Mouse (Mus musculus) intestine, embryonic 14.5 days (tissue): ENCODE measurements around the gene Gipc3. TPM values are rescaled to one million over a fixed set of nuclear protein-coding genes. Genes with fewer than 3 reads are reported as not detected.

Experiments
- ATAC-seq: fragments of 200-750 bp; cut with Nextera tagmentation; replicated peaks from 2 replicates; pipeline ENCODE4 v1.8.0; 2017; ENCODE audit warnings: low read depth, moderate number of reproducible peaks, moderate TSS enrichment, moderate library complexity; ENCODE audit not compliant: low FRiP score, low TSS enrichment
- DNase-seq: peaks from one replicate; pipeline ENCODE4 v3.0.0-alpha.2; 2018; ENCODE audit warnings: low spot score
- H3K27ac ChIP-seq: fragments of 300-500 bp; sonication (generic); 2 replicates; pipeline ENCODE4 v1.5.1; 2014; ENCODE audit warnings: low read depth, mild to moderate bottlenecking, control low read depth
- H3K27me3 ChIP-seq: fragments of 300-500 bp; sonication (generic); replicated peaks from 2 replicates; pipeline ENCODE4 v1.6.1; 2014; ENCODE audit warnings: low read length, control low read depth; ENCODE audit not compliant: control insufficient read depth, insufficient read depth
- H3K36me3 ChIP-seq: fragments of 300-500 bp; sonication (generic); 2 replicates; pipeline ENCODE4 v1.6.1; 2014; ENCODE audit warnings: low read length, control low read depth; ENCODE audit not compliant: control insufficient read depth, insufficient read depth
- H3K4me1 ChIP-seq: fragments of 300-500 bp; sonication (generic); replicated peaks from 2 replicates; pipeline ENCODE4 v1.6.1; 2014; ENCODE audit warnings: low read length, control low read depth, mixed read lengths; ENCODE audit not compliant: control insufficient read depth, insufficient read depth
- H3K4me2 ChIP-seq: fragments of 300-500 bp; sonication (generic); 2 replicates; pipeline ENCODE4 v1.6.1; 2014; ENCODE audit warnings: low read length
- H3K4me3 ChIP-seq: fragments of 300-500 bp; sonication (generic); 2 replicates; pipeline ENCODE4 v1.5.1; 2014; ENCODE audit warnings: low read depth, low read length, control low read depth, mixed read lengths
- H3K9ac ChIP-seq: fragments of 300-500 bp; sonication (generic); 2 replicates; pipeline ENCODE4 v1.6.1; 2014; ENCODE audit warnings: mild to moderate bottlenecking, low read length
- H3K9me3 ChIP-seq: fragments of 300-500 bp; sonication (generic); 2 replicates; pipeline ENCODE4 v1.6.1; 2016; ENCODE audit warnings: low read length, control low read depth; ENCODE audit not compliant: control insufficient read depth
- WGBS: fragments of 180-500 bp; shearing (Covaris S2); extraction: QIAGEN DNeasy Blood & Tissue Kit; methylation state at CpG from one replicate; pipeline ENCODE4 v1.1.7; 2014; 5-methylcytosine and 5-hydroxymethylcytosine counted together
- polyA plus RNA-seq: library from polyadenylated mRNA; unstranded; fragments of >200 nt; fragmentation: Nextera tagmentation; extraction: Ambion mirVana; gene quantifications from 2 replicates; pipeline ENCODE4 v1.2.1, GENCODE M21; 2014

Gene Gipc3
- polyA plus RNA-seq, 1 experiment from 2014 or later = 0.07 TPM

- Histone ChIP-seq H3K4me3 (peak within 1 kb of the TSS; percentile 19), H3K9me3 (no peaks in the 10 kb centered on the region), H3K4me2 (peak within 1 kb of the TSS; percentile 40), H3K27me3 (peaks cover 20% of the 10 kb centered on the region; the same call in 1 of the 2 replicates), H3K4me1 (peaks cover 24% of the 10 kb centered on the region), H3K36me3 (no peaks in the 10 kb centered on the region), H3K27ac (0 out of 2 replicates have a peak within 1 kb of the TSS, but pooled peaks have one; percentile 22), H3K9ac (0 out of 2 replicates have a peak within 1 kb of the TSS, but pooled peaks have one; percentile 5)
- WGBS = 69% methylated on average over 9 of the region's 9 CpGs
- no peak for ATAC-seq
- no peak for DNase-seq
Measured at GRCm38 (mm10) chr10:81291511-81292104, 51.5 kb downstream of the Gipc3 start, which contains the start of gene Tjp3. Tjp3 (minus strand) TSS chr10:81291581.

DNA sequence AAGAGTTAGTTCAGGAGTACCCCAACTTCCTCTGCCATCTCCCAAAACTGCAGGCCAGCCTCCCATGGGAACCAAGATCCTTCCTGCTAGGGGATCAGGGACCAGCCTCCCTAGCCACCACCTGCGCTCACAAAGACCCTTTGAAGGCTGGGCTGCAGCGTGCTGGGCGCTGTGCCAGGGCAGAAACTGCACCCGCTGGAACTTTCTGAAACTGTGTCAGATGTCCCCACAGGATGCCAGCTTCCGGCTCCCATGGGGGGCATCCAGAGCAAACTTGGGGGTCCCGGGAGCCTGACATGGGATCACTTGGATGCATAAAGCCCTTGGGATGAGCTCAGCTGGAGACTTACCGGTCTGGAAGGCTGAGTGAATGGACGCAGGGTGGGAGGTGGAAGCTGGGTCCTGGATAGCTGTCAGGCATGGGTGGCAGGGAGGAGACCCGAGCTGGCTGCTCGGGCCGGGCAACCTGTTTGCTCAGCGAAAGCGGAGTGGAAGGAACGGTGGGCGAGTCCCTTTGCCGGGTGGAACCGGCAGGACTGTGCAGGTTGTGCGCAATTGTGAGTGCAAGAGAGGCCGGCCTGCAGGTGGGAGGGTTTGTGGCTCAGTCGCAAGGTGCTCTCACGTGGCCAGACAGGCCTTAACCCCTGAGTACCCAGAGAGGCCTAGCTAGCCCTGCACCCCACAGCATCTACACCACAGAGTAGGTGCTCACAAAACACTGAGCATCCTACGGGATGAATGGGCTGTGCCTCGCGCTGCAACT, 52.2 kb downstream of the Gipc3 start:
- H3K9ac ChIP-seq = 0 out of 2 replicates have a peak overlapping the region, but pooled peaks have one; percentile 5
- H3K27ac ChIP-seq = 0 out of 2 replicates have a peak overlapping the region, but pooled peaks have one; percentile 22
- ATAC-seq = no peak
- no peaks in the 10 kb centered on the region for H3K36me3 ChIP-seq
- H3K4me2 ChIP-seq = peak overlapping the region; percentile 40
- H3K4me3 ChIP-seq = peak overlapping the region; percentile 19
- peaks cover 28% of the 10 kb centered on the region for H3K4me1 ChIP-seq
- peaks cover 20% of the 10 kb centered on the region; the same call in 1 of the 2 replicates for H3K27me3 ChIP-seq
- WGBS = 18% methylated on average over 24 of the region's 24 CpGs
- no peak for DNase-seq
- no peaks in the 10 kb centered on the region for H3K9me3 ChIP-seq

- Histone ChIP-seq H3K4me2 (peak overlapping the region; percentile 40; the same call in 1 of the 2 replicates), H3K27ac (no peak overlapping the region), H3K9ac (no peak overlapping the region), H3K36me3 (no peaks in the 10 kb centered on the region), H3K27me3 (peaks cover 27% of the 10 kb centered on the region), H3K9me3 (no peaks in the 10 kb centered on the region), H3K4me3 (no peak overlapping the region), H3K4me1 (peaks cover 23% of the 10 kb centered on the region)
- 59% methylated on average over 14 of the region's 14 CpGs for WGBS
- no peak for DNase-seq
- ATAC-seq = no peak
Measured at GRCm38 (mm10) chr10:81289811-81290210, 53.3 kb downstream of the Gipc3 start.

GRCm38 (mm10) chr10:81289278-81289677, 53.8 kb downstream of the Gipc3 start:
- ATAC-seq (no peak), DNase-seq (peak; percentile 79)
- H3K4me3 ChIP-seq = no peak overlapping the region
- H3K4me1 ChIP-seq = peaks cover 18% of the 10 kb centered on the region
- no peak overlapping the region for H3K27ac ChIP-seq
- no peaks in the 10 kb centered on the region for H3K9me3 ChIP-seq
- no peaks in the 10 kb centered on the region for H3K36me3 ChIP-seq
- no peak overlapping the region for H3K9ac ChIP-seq
- 3% methylated on average over 7 of the region's 7 CpGs for WGBS
- 0 out of 2 replicates have a peak overlapping the region, but pooled peaks have one; percentile 20 for H3K4me2 ChIP-seq
- H3K27me3 ChIP-seq = peaks cover 32% of the 10 kb centered on the region

DNA sequence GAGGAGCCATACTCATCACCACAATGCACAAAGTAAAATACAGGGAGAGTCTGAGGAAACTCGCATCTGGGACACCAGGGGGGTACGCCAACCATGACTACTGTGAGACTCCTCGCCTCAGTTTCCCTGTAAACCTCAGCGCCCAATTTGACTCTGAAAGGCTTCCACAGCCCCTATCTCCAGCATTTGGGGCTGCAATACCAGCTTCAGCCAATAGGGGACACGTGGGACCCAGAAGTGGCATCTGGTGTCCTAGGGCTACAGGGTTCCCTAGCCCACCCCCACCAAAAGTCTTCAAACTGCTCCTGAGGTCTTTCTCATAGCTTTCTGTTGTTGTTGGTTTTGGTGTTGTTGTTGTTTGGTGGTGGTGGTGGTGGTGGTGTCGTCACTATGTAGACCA, 54.5 kb downstream of the Gipc3 start:
- no peak overlapping the region for H3K9ac ChIP-seq
- ATAC-seq (no peak), DNase-seq (peak; percentile 79)
- no peak overlapping the region for H3K27ac ChIP-seq
- no peaks in the 10 kb centered on the region for H3K9me3 ChIP-seq
- no peak overlapping the region for H3K4me3 ChIP-seq
- WGBS = 34% methylated on average over 6 of the region's 6 CpGs
- no peak overlapping the region for H3K4me2 ChIP-seq
- H3K36me3 ChIP-seq = no peaks in the 10 kb centered on the region
- peaks cover 11% of the 10 kb centered on the region; the same call in 1 of the 2 replicates for H3K4me1 ChIP-seq
- H3K27me3 ChIP-seq = peaks cover 38% of the 10 kb centered on the region

GRCm38 (mm10) chr10:81287513-81288157, 55.4 kb downstream of the Gipc3 start:
- no peak for ATAC-seq
- Histone ChIP-seq H3K4me1 (0 out of 2 replicates have a peak, but pooled peaks cover 11% of the 10 kb centered on the region), H3K9ac (no peak overlapping the region), H3K4me2 (no peak overlapping the region), H3K9me3 (no peaks in the 10 kb centered on the region), H3K27me3 (peaks cover 38% of the 10 kb centered on the region), H3K27ac (no peak overlapping the region), H3K36me3 (no peaks in the 10 kb centered on the region), H3K4me3 (no peak overlapping the region)
- DNase-seq = peak; percentile 90
- 60% methylated on average over 8 of the region's 8 CpGs for WGBS

DNA sequence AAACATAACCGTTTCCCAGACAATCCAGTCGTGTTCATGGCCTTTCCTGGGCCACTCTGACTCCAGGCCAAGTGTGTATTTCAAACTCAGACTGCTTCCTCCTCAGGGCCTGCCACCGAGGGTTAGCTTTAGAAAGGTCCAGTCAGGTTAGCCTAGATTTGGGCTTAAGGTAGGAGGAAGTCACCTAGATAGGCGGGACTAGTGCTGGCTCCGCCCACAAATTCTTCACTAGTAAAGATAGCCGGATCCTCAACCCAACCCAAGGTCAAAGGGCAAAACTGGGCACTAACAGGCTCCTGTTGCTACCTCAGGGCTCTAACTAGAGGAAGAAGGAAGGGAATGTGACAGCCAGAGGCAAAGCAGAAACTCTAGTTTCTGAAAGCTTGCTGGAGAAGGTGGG, 56.5 kb downstream of the Gipc3 start:
- 36% methylated on average over 6 of the region's 6 CpGs for WGBS

DNA sequence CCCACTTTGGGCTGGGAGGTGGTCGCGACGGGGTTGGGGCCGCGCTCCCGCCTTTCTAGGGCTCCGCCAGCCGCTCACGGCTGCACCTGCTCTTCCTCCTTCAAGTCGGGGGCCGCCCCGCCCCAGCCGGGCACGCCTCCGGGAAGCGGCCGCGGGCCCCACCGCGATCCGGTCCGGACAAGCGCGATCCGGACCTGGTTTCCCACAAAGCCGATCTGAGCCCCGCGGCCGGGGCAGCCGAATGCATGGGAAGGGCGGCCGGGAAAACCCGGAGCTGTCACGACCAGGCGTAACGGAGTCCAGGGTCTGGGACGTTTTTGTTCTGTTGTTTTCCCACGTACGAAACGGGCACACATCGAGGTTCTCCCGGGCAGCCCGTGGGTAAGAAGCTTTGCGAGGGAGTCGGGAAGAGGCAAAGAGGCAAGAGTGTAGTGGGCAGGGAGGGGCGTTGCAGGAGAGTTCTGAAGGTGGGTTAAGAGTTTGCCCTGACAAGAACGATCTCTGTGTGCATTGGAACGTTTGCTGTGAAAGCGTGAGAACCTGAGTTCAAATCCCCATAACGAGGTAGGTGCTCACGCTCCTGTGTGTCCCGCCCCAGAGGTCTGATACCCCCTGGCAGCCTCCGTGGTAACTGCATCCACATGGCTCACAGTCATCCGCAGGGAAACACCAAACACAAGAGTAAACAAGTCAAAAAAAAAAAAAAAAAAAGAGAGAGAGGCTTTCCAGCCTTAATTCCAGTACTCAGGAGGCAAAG, 57.2 kb downstream of the Gipc3 start:
- Histone ChIP-seq H3K9ac (peak overlapping the region; percentile 49), H3K4me2 (peak overlapping the region; percentile 55), H3K27ac (peak overlapping the region; percentile 33; the same call in 1 of the 2 replicates), H3K9me3 (no peaks in the 10 kb centered on the region), H3K4me3 (peak overlapping the region; percentile 45), H3K27me3 (peaks cover 35% of the 10 kb centered on the region), H3K4me1 (0 out of 2 replicates have a peak, but pooled peaks cover 9% of the 10 kb centered on the region), H3K36me3 (no peaks in the 10 kb centered on the region)
- DNase-seq = peak; percentile 97
- peak; percentile 73 for ATAC-seq
- 2% methylated on average over 54 of the region's 54 CpGs for WGBS

More for the DNA sequence above, 56.5 kb downstream of the Gipc3 start:
- Histone ChIP-seq H3K4me3 (no peak overlapping the region), H3K27ac (peak overlapping the region; percentile 40), H3K9me3 (no peaks in the 10 kb centered on the region), H3K36me3 (no peaks in the 10 kb centered on the region), H3K27me3 (peaks cover 42% of the 10 kb centered on the region), H3K4me2 (peak overlapping the region; percentile 55; the same call in 1 of the 2 replicates), H3K9ac (no peak overlapping the region), H3K4me1 (0 out of 2 replicates have a peak, but pooled peaks cover 11% of the 10 kb centered on the region)
- 0 out of 2 replicates have a peak, but pooled peaks have one; percentile 3 for ATAC-seq
- peak; percentile 69 for DNase-seq
